Mouse (Mus musculus): ENCODE data around the gene Slc39a5. TPM values are rescaled to one million over a fixed set of nuclear protein-coding genes. Genes with fewer than 3 reads are reported as not detected.

Slc39a5 gene
- polyA plus RNA-seq (2017; shearing (Covaris generic)): 0.74 TPM

DNA sequence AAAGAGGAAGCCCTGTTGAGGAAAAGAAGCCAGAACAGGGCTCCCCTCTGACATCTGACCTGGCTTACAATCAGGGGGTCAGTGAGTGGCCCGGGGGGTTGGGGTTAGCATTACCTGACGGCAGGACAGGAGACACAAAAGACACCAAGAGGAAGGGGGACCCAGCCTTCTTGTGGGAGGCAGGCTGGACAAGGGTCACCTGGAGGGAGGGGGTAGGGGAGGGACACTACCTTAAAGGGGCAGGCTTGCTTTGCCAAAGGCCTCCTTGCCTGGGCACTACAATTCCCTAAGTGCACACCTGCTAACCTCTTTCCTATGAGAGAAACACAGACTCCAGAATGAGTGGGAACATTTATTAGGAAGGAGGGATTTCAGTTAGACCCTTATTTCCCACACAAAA, at the start of gene Slc39a5:
Slc39a5 (minus strand) TSS at position 174 of the 400 bp plus-strand sequence.

DNA sequence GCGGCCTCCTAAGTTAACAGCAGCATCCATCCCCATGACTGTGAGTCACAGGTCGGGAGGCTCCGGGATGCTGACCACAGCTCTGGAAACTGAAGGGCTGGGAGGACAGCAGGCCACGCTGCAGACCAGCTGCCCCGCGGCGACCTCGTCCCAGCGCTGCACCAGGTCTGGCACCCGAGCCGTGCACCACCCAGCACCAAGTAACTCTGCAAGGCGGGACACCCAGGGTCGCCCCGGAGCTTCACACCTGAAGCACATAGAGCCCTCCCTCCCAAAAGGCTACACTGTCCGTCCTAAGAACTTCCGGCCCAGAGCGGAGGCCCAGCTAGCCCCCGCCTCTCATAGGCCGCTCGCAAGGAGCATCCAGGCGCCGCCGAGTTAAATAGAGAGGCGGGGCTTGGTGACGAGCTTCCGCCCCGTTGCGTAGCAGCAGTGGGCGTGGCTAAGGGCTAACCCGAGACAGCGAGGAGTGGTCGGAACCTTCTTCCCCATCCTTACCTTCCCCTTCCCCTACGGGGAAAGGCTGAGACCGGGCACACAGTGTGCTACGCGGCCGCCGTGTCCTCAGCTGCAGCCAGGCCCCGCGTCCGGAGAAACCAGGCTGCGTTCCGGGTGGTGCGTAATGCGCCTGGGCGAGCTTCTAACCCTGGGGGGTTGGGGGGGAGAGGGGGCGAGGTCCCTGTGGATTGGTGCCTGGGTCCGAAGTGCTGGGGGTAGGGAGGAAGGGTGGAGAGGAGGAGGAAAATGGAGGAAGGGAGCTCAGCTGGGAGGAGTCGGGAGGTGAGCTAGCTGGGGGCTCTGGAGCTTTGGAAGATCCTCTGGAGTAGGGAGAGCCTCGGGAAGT, 10.4 kb upstream of the Slc39a5 start, which contains the start of the genes Nabp2 and Rnf41:
Nabp2 (minus strand) TSS at position 282 of the 844 bp plus-strand sequence.
Rnf41 (plus strand) TSS at position 447 of the 844 bp plus-strand sequence.

GRCm38 (mm10) chr10:128376455-128377211, 24.4 kb downstream of the Slc39a5 start, which contains the start of gene Ankrd52:
Gene Ankrd52 (plus strand): TSS chr10:128377115.

GRCm38 (mm10) chr10:128368402-128369217, 32.4 kb downstream of the Slc39a5 start, which contains the start of gene Coq10a:
Gene Coq10a (minus strand): TSS chr10:128368997.

Other genes with a start within 250 kb of the Slc39a5 start
- gene Rbms2, start 220.9 kb downstream of the Slc39a5 start, polyA plus RNA-seq (2017; shearing (Covaris generic)): 32.2 TPM
- 2.5 TPM for gene Gls2, start 206.8 kb downstream of the Slc39a5 start, polyA plus RNA-seq (2017; shearing (Covaris generic))
- gene Spryd4, start 189.4 kb downstream of the Slc39a5 start, polyA plus RNA-seq (2017; shearing (Covaris generic)): 14.4 TPM
- not detected for gene Mip, start 175.4 kb downstream of the Slc39a5 start, polyA plus RNA-seq (2017; shearing (Covaris generic))
- 11.1 TPM for gene Timeless, start 169.2 kb downstream of the Slc39a5 start, polyA plus RNA-seq (2017; shearing (Covaris generic))
- gene Apon, start 147.1 kb downstream of the Slc39a5 start, polyA plus RNA-seq (2017; shearing (Covaris generic)): not detected
- 0.30 TPM for gene Apof, start 132.6 kb downstream of the Slc39a5 start, polyA plus RNA-seq (2017; shearing (Covaris generic))
- gene Stat2, start 130.7 kb downstream of the Slc39a5 start, polyA plus RNA-seq (2017; shearing (Covaris generic)): 32.4 TPM
- 0.51 TPM for gene Il23a, start 102.5 kb downstream of the Slc39a5 start, polyA plus RNA-seq (2017; shearing (Covaris generic))
- 35.2 TPM for gene Pan2, start 97.9 kb downstream of the Slc39a5 start, polyA plus RNA-seq (2017; shearing (Covaris generic))
- 24.1 TPM for gene Cnpy2, start 78.8 kb downstream of the Slc39a5 start, polyA plus RNA-seq (2017; shearing (Covaris generic))
- 107 TPM for gene Cs, start 63.5 kb downstream of the Slc39a5 start, polyA plus RNA-seq (2017; shearing (Covaris generic))
- 32.0 TPM for gene Coq10a, start 32.2 kb downstream of the Slc39a5 start, polyA plus RNA-seq (2017; shearing (Covaris generic))
- gene Ankrd52, start 24.1 kb downstream of the Slc39a5 start, polyA plus RNA-seq (2017; shearing (Covaris generic)): 3.4 TPM
- 55.5 TPM for gene Nabp2, start 10.3 kb upstream of the Slc39a5 start, polyA plus RNA-seq (2017; shearing (Covaris generic))
- 21.2 TPM for gene Rnf41, start 10.4 kb upstream of the Slc39a5 start, polyA plus RNA-seq (2017; shearing (Covaris generic))
- gene Smarcc2, start 58.0 kb upstream of the Slc39a5 start, polyA plus RNA-seq (2017; shearing (Covaris generic)): 79.3 TPM
- gene Myl6, start 92.9 kb upstream of the Slc39a5 start, polyA plus RNA-seq (2017; shearing (Covaris generic)): 1,223 TPM
- gene Myl6b, start 97.5 kb upstream of the Slc39a5 start, polyA plus RNA-seq (2017; shearing (Covaris generic)): 2.7 TPM
- gene Esyt1, start 124.6 kb upstream of the Slc39a5 start, polyA plus RNA-seq (2017; shearing (Covaris generic)): 300 TPM
- 38.5 TPM for gene Zc3h10, start 146.5 kb upstream of the Slc39a5 start, polyA plus RNA-seq (2017; shearing (Covaris generic))
- gene Rpl41, start 148.1 kb upstream of the Slc39a5 start, polyA plus RNA-seq (2017; shearing (Covaris generic)): 2,513 TPM
- 19.5 TPM for gene Pa2g4, start 164.8 kb upstream of the Slc39a5 start, polyA plus RNA-seq (2017; shearing (Covaris generic))
- 1.8 TPM for gene Erbb3, start 188.4 kb upstream of the Slc39a5 start, polyA plus RNA-seq (2017; shearing (Covaris generic))
- 444 TPM for gene Rps26, start 225.5 kb upstream of the Slc39a5 start, polyA plus RNA-seq (2017; shearing (Covaris generic))
- 1.2 TPM for gene Ikzf4, start 244.8 kb upstream of the Slc39a5 start, polyA plus RNA-seq (2017; shearing (Covaris generic))